Mouse (Mus musculus) MEL (cell line): Measurements from ENCODE around the gene Mcm6.

Experiments
- CHD2 ChIP-seq: IDR thresholded peaks from 2 replicates; pipeline ENCODE4 v1.6.1; 2011; ENCODE audit warnings: low read length, improper control_type of control experiment
- CTCF ChIP-seq, 3 experiments: IDR thresholded peaks in 2 of 3; conservative IDR thresholded peaks in 1 of 3; 2 replicates each; pipeline ENCODE4 v1.5.1; 2011 to 2012; ENCODE audit warnings: low read length in 3 of 3, low read depth in 2 of 3, mild to moderate bottlenecking in 2 of 3, improper control_type of control experiment in 1 of 3, inconsistent platforms in 1 of 3, mixed read lengths in 1 of 3, moderate library complexity in 1 of 3; ENCODE audit not compliant: control insufficient read depth in 1 of 3, insufficient read depth in 1 of 3, poor library complexity in 1 of 3, severe bottlenecking in 1 of 3
- EP300 ChIP-seq, 2 experiments: IDR thresholded peaks; 2 replicates each; pipeline ENCODE4 v1.6.1; 2011; ENCODE audit warnings: improper control_type of control experiment in 2 of 2, low read length in 2 of 2, low read depth in 1 of 2, mild to moderate bottlenecking in 1 of 2
- NRF1 ChIP-seq: IDR thresholded peaks from 2 replicates; pipeline ENCODE4 v1.6.1; 2014; ENCODE audit warnings: low read depth, mild to moderate bottlenecking, inconsistent platforms, low read length, improper control_type of control experiment, moderate library complexity; ENCODE audit not compliant: poor library complexity, insufficient read depth, severe bottlenecking
- POLR2A ChIP-seq, 2 experiments: IDR thresholded peaks; 2 replicates each; pipeline ENCODE4 v1.6.1; 2011 to 2012; ENCODE audit warnings: low read length in 2 of 2, mild to moderate bottlenecking in 2 of 2, control low read depth in 1 of 2, improper control_type of control experiment in 1 of 2, low read depth in 1 of 2, moderate library complexity in 1 of 2; ENCODE audit not compliant: control insufficient read depth in 1 of 2, insufficient read depth in 1 of 2, poor library complexity in 1 of 2
- TAL1 ChIP-seq: IDR thresholded peaks from 2 replicates; pipeline ENCODE4 v1.6.1; 2012; ENCODE audit warnings: mild to moderate bottlenecking, inconsistent platforms, low read length, moderate library complexity, mixed read lengths
- TCF12 ChIP-seq: IDR thresholded peaks from 2 replicates; pipeline ENCODE4 v1.6.1; 2014; ENCODE audit warnings: low read depth, mild to moderate bottlenecking, inconsistent platforms, low read length, improper control_type of control experiment, moderate library complexity
- UBTF ChIP-seq: IDR thresholded peaks from 2 replicates; pipeline ENCODE4 v1.6.1; 2012; ENCODE audit warnings: low read depth, mild to moderate bottlenecking, inconsistent platforms, low read length, improper control_type of control experiment, moderate library complexity, borderline replicate concordance; ENCODE audit not compliant: insufficient read depth
- USF1 ChIP-seq: IDR thresholded peaks from 2 replicates; pipeline ENCODE4 v1.6.1; 2014; ENCODE audit warnings: low read depth, mild to moderate bottlenecking, inconsistent platforms, low read length, improper control_type of control experiment, moderate library complexity
- USF2 ChIP-seq, 2 experiments: IDR thresholded peaks; 2 replicates each; pipeline ENCODE4 v1.6.1; 2011 to 2012; ENCODE audit warnings: improper control_type of control experiment in 2 of 2, low read length in 2 of 2, borderline replicate concordance in 1 of 2, inconsistent platforms in 1 of 2, low read depth in 1 of 2, mild to moderate bottlenecking in 1 of 2; ENCODE audit not compliant: insufficient read depth in 1 of 2

- TF ChIP-seq POLR2A (IDR thresholded peaks at IDR 0.05; ENCODE audit: control insufficient read depth in 1 of 2, insufficient read depth in 1 of 2, low read depth in 1 of 2, low read length in 2 of 2, poor library complexity in 1 of 2) (no peak), CTCF (IDR thresholded peaks at IDR 0.05 in 2 of 3, conservative IDR thresholded peaks at IDR 0.05 in 1 of 3; ENCODE audit: control insufficient read depth in 1 of 3, insufficient read depth in 1 of 3, low read depth in 2 of 3, low read length in 3 of 3, poor library complexity in 1 of 3, severe bottlenecking in 1 of 3) (peak in 2 of 3 experiments; percentile 20 to 52; a peak in 3 of 6 replicates), UBTF (no peak), TCF12 (no peak), USF2 (IDR thresholded peaks at IDR 0.05; ENCODE audit: borderline replicate concordance in 1 of 2, insufficient read depth in 1 of 2, low read depth in 1 of 2, low read length in 2 of 2) (no peak), USF1 (no peak), TAL1 (no peak), CHD2 (no peak), EP300 (IDR thresholded peaks at IDR 0.05; ENCODE audit: low read depth in 1 of 2, low read length in 2 of 2) (no peak), NRF1 (no peak)
These were observed 12.8 kb upstream of the Mcm6 start for GRCm38 (mm10) chr1:128372143-128372860.
